Mouse (Mus musculus): ENCODE data around the gene Arl8b. TPM values are rescaled to one million over a fixed set of nuclear protein-coding genes. Genes with fewer than 3 reads are reported as not detected.

The Arl8b gene
- polyA plus RNA-seq, 1 experiment from 2014 or later, result 34.5 TPM

DNA sequence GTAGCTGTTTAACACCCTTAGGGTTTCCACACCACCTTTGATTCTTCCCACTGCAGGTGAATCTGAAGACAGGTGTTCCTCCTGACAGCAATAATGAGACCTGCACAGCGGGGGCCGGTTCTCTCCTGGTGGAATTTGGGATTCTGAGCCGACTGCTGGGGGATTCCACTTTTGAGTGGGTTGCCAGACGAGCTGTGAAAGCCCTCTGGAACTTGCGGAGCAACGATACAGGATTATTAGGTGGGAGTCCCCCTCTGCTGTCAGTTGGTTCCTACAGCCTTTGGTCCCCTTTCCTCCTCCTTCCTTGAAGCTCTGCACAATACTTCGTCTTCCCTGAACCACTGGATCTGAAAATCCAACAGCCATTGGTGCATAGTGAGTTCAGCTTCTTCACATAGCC, 61.9 kb downstream of the Arl8b start:
- peaks cover 42% of the 10 kb centered on the region for H3K36me3 ChIP-seq (replicated peaks; ENCODE audit: insufficient read depth, low read length)
- ATAC-seq, result no peak
- 88% methylated on average over 7 of the region's 7 CpGs for WGBS (ENCODE audit: insufficient replicate concordance)

DNA sequence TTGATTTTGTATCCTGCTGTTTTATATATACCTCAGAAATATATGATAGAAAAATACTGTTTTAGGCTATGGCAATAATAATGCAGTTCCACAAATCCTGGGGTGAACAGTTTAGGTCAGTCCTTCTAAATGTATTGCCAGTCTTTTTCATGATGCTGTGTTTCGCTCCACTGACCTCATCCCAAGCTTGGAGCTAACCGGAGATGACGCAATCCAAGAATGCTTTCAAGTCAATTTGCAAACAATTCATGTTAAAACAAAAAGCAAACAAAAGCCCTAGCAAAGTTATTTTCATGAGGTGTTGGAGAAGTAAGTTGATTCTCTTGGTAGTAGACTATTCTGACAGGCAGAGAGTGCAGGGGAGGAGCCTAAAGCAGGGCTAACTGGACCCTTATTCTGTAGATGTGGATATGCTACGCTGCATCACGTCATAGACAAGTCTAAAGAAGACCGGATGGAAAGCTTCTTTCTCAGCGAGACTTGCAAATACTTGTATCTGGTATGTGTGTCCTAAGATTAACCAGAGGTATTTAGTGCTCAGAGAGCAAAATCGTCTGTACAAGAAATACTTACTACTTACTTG, 69.3 kb downstream of the Arl8b start:
- ATAC-seq, result no peak
- Histone ChIP-seq H3K27ac (ENCODE audit: low read depth) (no peak overlapping the region), H3K4me2 (ENCODE audit: low read depth, low read length) (no peak overlapping the region), H3K9me3 (ENCODE audit: low read length) (no peaks in the 10 kb centered on the region), H3K27me3 (ENCODE audit: insufficient read depth, low read length) (no peaks in the 10 kb centered on the region), H3K4me1 (ENCODE audit: insufficient read depth) (no peaks in the 10 kb centered on the region), H3K9ac (replicated peaks) (no peak overlapping the region), H3K4me3 (ENCODE audit: low read depth, low read length) (no peak overlapping the region), H3K36me3 (replicated peaks; ENCODE audit: insufficient read depth, low read length) (peaks cover 58% of the 10 kb centered on the region)
- DNase-seq, result no peak
- TF ChIP-seq EP300 (IDR thresholded peaks at IDR 0.05; ENCODE audit: low read depth) (no peak), CTCF (IDR thresholded peaks at IDR 0.05; ENCODE audit: low read depth) (no peak)
- 78% methylated on average over 8 of the region's 8 CpGs for WGBS (ENCODE audit: insufficient replicate concordance)

More for the DNA sequence above, 61.9 kb downstream of the Arl8b start:
- Histone ChIP-seq H3K27ac (ENCODE audit: low read depth) (no peak overlapping the region), H3K9me3 (ENCODE audit: low read length) (no peaks in the 10 kb centered on the region), H3K9ac (replicated peaks) (no peak overlapping the region), H3K27me3 (ENCODE audit: insufficient read depth, low read length) (no peaks in the 10 kb centered on the region), H3K4me1 (ENCODE audit: insufficient read depth) (no peaks in the 10 kb centered on the region), H3K4me3 (ENCODE audit: low read depth, low read length) (no peak overlapping the region), H3K4me2 (ENCODE audit: low read depth, low read length) (no peak overlapping the region)
- no peak for DNase-seq
- no peak for TF ChIP-seq EP300 (IDR thresholded peaks at IDR 0.05; ENCODE audit: low read depth)
- TF ChIP-seq CTCF (IDR thresholded peaks at IDR 0.05; ENCODE audit: low read depth), result no peak

DNA sequence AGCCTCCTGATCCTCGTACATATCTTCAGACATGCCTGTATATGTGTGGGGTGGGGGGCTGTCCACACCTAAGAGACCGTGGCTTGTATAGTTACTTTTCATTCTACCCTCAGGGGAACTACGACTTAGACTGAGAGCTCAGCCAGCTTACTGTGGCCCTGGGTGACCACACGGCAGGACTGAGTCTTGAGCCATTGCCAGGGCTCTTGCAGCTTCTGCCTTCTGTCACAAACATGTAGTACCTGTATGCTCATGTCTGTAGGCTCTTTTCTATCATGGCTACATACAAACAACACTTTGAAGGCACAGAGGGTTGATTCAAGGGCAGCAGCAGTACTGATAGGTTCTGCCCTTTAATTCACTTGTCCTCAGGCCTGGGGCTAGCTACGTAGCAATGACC, 70.1 kb downstream of the Arl8b start:
- ATAC-seq, result no peak
- TF ChIP-seq EP300 (IDR thresholded peaks at IDR 0.05; ENCODE audit: low read depth), result no peak
- TF ChIP-seq CTCF (IDR thresholded peaks at IDR 0.05; ENCODE audit: low read depth), result no peak
- no peaks in the 10 kb centered on the region for H3K4me1 ChIP-seq (ENCODE audit: insufficient read depth)
- no peak for DNase-seq
- H3K27ac ChIP-seq (ENCODE audit: low read depth), result no peak overlapping the region
- H3K4me3 ChIP-seq (ENCODE audit: low read depth, low read length), result no peak overlapping the region
- H3K4me2 ChIP-seq (ENCODE audit: low read depth, low read length), result no peak overlapping the region
- peaks cover 55% of the 10 kb centered on the region for H3K36me3 ChIP-seq (replicated peaks; ENCODE audit: insufficient read depth, low read length)
- H3K27me3 ChIP-seq (ENCODE audit: insufficient read depth, low read length), result no peaks in the 10 kb centered on the region
- no peaks in the 10 kb centered on the region for H3K9me3 ChIP-seq (ENCODE audit: low read length)
- 89% methylated on average over 5 of the region's 5 CpGs for WGBS (ENCODE audit: insufficient replicate concordance)
- H3K9ac ChIP-seq (replicated peaks), result no peak overlapping the region

- H3K4me1 ChIP-seq (ENCODE audit: insufficient read depth), result no peaks in the 10 kb centered on the region
- WGBS (ENCODE audit: insufficient replicate concordance), result 91% methylated on average over 9 of the region's 9 CpGs
- ATAC-seq, result no peak
These were observed 75.7 kb downstream of the Arl8b start for GRCm38 (mm10) chr6:108858583-108858982.

DNA sequence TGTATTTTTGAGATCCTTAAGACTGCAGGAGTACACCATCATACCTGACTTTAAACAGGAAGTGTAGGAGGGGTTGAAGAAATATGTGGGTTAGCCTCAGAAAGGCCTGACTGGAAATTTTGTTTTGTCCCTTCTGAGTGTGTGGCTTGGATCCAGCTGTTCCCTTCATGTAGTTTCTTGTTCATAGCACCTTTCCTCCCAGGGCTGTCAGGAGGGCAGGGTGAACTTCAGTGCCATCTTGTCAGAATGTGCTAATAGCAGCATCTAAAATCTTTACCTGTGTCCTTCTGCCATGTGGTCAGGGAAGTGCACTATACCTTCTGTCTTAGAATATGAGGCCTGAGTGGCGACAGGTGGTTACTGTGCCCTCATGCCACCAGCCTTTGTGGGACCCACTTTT, 78.3 kb downstream of the Arl8b start:
- H3K4me1 ChIP-seq (ENCODE audit: insufficient read depth), result no peaks in the 10 kb centered on the region
- no peak overlapping the region for H3K9ac ChIP-seq (replicated peaks)
- no peaks in the 10 kb centered on the region for H3K27me3 ChIP-seq (ENCODE audit: insufficient read depth, low read length)
- H3K9me3 ChIP-seq (ENCODE audit: low read length), result 0 out of 2 replicates have a peak, but pooled peaks cover 3% of the 10 kb centered on the region
- DNase-seq (no peak), ATAC-seq (no peak)
- WGBS (ENCODE audit: insufficient replicate concordance), result 81% methylated on average over 1 of the region's 1 CpGs
- no peak overlapping the region for H3K4me3 ChIP-seq (ENCODE audit: low read depth, low read length)
- no peak overlapping the region for H3K27ac ChIP-seq (ENCODE audit: low read depth)
- H3K36me3 ChIP-seq (replicated peaks; ENCODE audit: insufficient read depth, low read length), result no peaks in the 10 kb centered on the region; the same call in 1 of the 2 replicates
- no peak for TF ChIP-seq CTCF (IDR thresholded peaks at IDR 0.05; ENCODE audit: low read depth)
- no peak for TF ChIP-seq EP300 (IDR thresholded peaks at IDR 0.05; ENCODE audit: low read depth)
- H3K4me2 ChIP-seq (ENCODE audit: low read depth, low read length), result no peak overlapping the region

More at GRCm38 (mm10) chr6:108858583-108858982, 75.7 kb downstream of the Arl8b start:
- H3K4me3 ChIP-seq (ENCODE audit: low read depth, low read length), result no peak overlapping the region
- no peak for TF ChIP-seq EP300 (IDR thresholded peaks at IDR 0.05; ENCODE audit: low read depth)
- TF ChIP-seq CTCF (IDR thresholded peaks at IDR 0.05; ENCODE audit: low read depth), result no peak
- no peak overlapping the region for H3K4me2 ChIP-seq (ENCODE audit: low read depth, low read length)
- H3K27me3 ChIP-seq (ENCODE audit: insufficient read depth, low read length), result no peaks in the 10 kb centered on the region
- H3K9ac ChIP-seq (replicated peaks), result no peak overlapping the region
- H3K36me3 ChIP-seq (replicated peaks; ENCODE audit: insufficient read depth, low read length), result peaks cover 18% of the 10 kb centered on the region
- H3K9me3 ChIP-seq (ENCODE audit: low read length), result 0 out of 2 replicates have a peak, but pooled peaks cover 3% of the 10 kb centered on the region
- no peak overlapping the region for H3K27ac ChIP-seq (ENCODE audit: low read depth)
- no peak for DNase-seq

DNA sequence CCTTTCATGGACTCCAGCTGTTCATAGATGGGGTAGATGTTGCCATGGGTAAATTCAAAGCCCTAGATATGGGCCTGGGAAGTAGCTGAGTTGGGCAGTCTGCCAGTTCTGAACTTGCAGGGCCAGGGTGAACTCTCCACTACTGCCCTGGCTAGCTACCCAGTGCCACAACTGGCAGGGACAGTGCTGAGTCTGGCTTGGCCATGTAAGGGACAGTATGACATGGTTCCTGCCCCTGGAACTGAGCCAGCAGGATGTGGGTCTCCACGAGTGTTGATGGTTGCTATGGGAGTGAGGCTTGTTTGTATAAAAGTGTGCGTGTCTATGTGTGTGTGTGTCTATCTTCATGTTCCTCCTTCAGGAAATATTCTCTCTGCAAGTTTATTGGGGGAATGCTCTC, 79.6 kb downstream of the Arl8b start:
- ATAC-seq, result no peak
- no peak for DNase-seq
- no peaks in the 10 kb centered on the region for H3K4me1 ChIP-seq (ENCODE audit: insufficient read depth)
- no peaks in the 10 kb centered on the region for H3K36me3 ChIP-seq (replicated peaks; ENCODE audit: insufficient read depth, low read length)
- H3K27me3 ChIP-seq (ENCODE audit: insufficient read depth, low read length), result no peaks in the 10 kb centered on the region
- 57% methylated on average over 2 of the region's 2 CpGs for WGBS (ENCODE audit: insufficient replicate concordance)
- H3K4me2 ChIP-seq (ENCODE audit: low read depth, low read length), result no peak overlapping the region
- H3K9me3 ChIP-seq (ENCODE audit: low read length), result 0 out of 2 replicates have a peak, but pooled peaks cover 3% of the 10 kb centered on the region
- H3K9ac ChIP-seq (replicated peaks), result no peak overlapping the region
- TF ChIP-seq EP300 (IDR thresholded peaks at IDR 0.05; ENCODE audit: low read depth), result no peak
- no peak for TF ChIP-seq CTCF (IDR thresholded peaks at IDR 0.05; ENCODE audit: low read depth)
- no peak overlapping the region for H3K4me3 ChIP-seq (ENCODE audit: low read depth, low read length)
- no peak overlapping the region for H3K27ac ChIP-seq (ENCODE audit: low read depth)

Data from liver, postnatal 0 days (tissue).